Mouse (Mus musculus): ENCODE data around the gene Zgpat.

Zgpat gene

GRCm38 (mm10) chr2:181384919-181385391 is 20.2 kb downstream of the Zgpat start:
- no peak for DNase-seq (ENCODE audit: low read depth)

- DNase-seq (ENCODE audit: low read depth): no peak
Measured at GRCm38 (mm10) chr2:181385885-181386284, 21.2 kb downstream of the Zgpat start.

GRCm38 (mm10) chr2:181386663-181387210 is 22.0 kb downstream of the Zgpat start:
- DNase-seq (ENCODE audit: low read depth): no peak

GRCm38 (mm10) chr2:181390136-181390870 is 25.6 kb downstream of the Zgpat start:
- DNase-seq (ENCODE audit: low read depth): no peak

GRCm38 (mm10) chr2:181391022-181391421 is 26.3 kb downstream of the Zgpat start:
- no peak for DNase-seq (ENCODE audit: low read depth)

- DNase-seq (ENCODE audit: low read depth): no peak
Measured at GRCm38 (mm10) chr2:181391541-181391940, 26.8 kb downstream of the Zgpat start.

- DNase-seq (ENCODE audit: low read depth): peak; percentile 94
Measured at GRCm38 (mm10) chr2:181392600-181393213, 28.0 kb downstream of the Zgpat start.

- DNase-seq (ENCODE audit: low read depth): no peak
Measured at GRCm38 (mm10) chr2:181394086-181394485, 29.4 kb downstream of the Zgpat start.

GRCm38 (mm10) chr2:181397207-181397761 is 32.6 kb downstream of the Zgpat start:
- DNase-seq (ENCODE audit: low read depth): no peak

- DNase-seq (ENCODE audit: low read depth): no peak
Measured at GRCm38 (mm10) chr2:181401497-181401896, 36.8 kb downstream of the Zgpat start.

GRCm38 (mm10) chr2:181403722-181404121 is 39.0 kb downstream of the Zgpat start:
- DNase-seq (ENCODE audit: low read depth): no peak

GRCm38 (mm10) chr2:181409643-181410042 is 44.9 kb downstream of the Zgpat start:
- peak; percentile 84 for DNase-seq (ENCODE audit: low read depth)

- DNase-seq (ENCODE audit: low read depth): peak; percentile 88
Measured at GRCm38 (mm10) chr2:181410760-181411473, 46.2 kb downstream of the Zgpat start.

GRCm38 (mm10) chr2:181413141-181413540 is 48.4 kb downstream of the Zgpat start:
- DNase-seq (ENCODE audit: low read depth): no peak

GRCm38 (mm10) chr2:181415945-181416344 is 51.2 kb downstream of the Zgpat start:
- no peak for DNase-seq (ENCODE audit: low read depth)

GRCm38 (mm10) chr2:181419359-181419758 is 54.6 kb downstream of the Zgpat start:
- no peak for DNase-seq (ENCODE audit: low read depth)

- no peak for DNase-seq (ENCODE audit: low read depth)
Measured at GRCm38 (mm10) chr2:181420426-181420825, 55.7 kb downstream of the Zgpat start.

- DNase-seq (ENCODE audit: low read depth): no peak
Measured at GRCm38 (mm10) chr2:181420903-181421638, 56.3 kb downstream of the Zgpat start.

- DNase-seq (ENCODE audit: low read depth): no peak
Measured at GRCm38 (mm10) chr2:181423834-181424233, 59.1 kb downstream of the Zgpat start.

Data from induced T-regulatory cell, adult 2 months (primary cell).